Mouse (Mus musculus) limb, embryonic 11.5 days (tissue): ENCODE data around the gene Gpr62. TPM values are rescaled to one million over a fixed set of nuclear protein-coding genes. Genes with fewer than 3 reads are reported as not detected.
A peak's percentile ranks its signal among the peaks of the same experiment; 100 is the strongest.

Experiments
- ATAC-seq: fragments of 200-750 bp; cut with Nextera tagmentation; 2 replicates; pipeline ENCODE4 v1.8.0; 2017; ENCODE audit warnings: low read depth; ENCODE audit not compliant: insufficient number of reproducible peaks, low FRiP score, low TSS enrichment
- DNase-seq: peaks from one replicate; pipeline ENCODE4 v3.0.0-alpha.2; 2015; ENCODE audit warnings: low spot score
- H3K27ac ChIP-seq: fragments of 300-500 bp; sonication (generic); replicated peaks from 2 replicates; pipeline ENCODE4 v1.5.1; 2014; ENCODE audit warnings: low read depth, mild to moderate bottlenecking, low read length
- H3K27me3 ChIP-seq: fragments of 300-500 bp; sonication (generic); 2 replicates; pipeline ENCODE4 v1.6.1; 2014; ENCODE audit warnings: mild to moderate bottlenecking, low read length, mixed read lengths; ENCODE audit not compliant: control insufficient read depth, insufficient read depth
- H3K36me3 ChIP-seq: fragments of 300-500 bp; sonication (generic); 2 replicates; pipeline ENCODE4 v1.6.1; 2014; ENCODE audit warnings: mild to moderate bottlenecking, low read length, moderate library complexity, mixed read lengths; ENCODE audit not compliant: control insufficient read depth, insufficient read depth
- H3K4me1 ChIP-seq: fragments of 300-500 bp; sonication (generic); 2 replicates; pipeline ENCODE4 v1.6.1; 2014; ENCODE audit warnings: low read length, mixed read lengths; ENCODE audit not compliant: control insufficient read depth, insufficient read depth
- H3K4me2 ChIP-seq: fragments of 300-500 bp; sonication (generic); 2 replicates; pipeline ENCODE4 v1.6.1; 2014; ENCODE audit warnings: low read depth, mild to moderate bottlenecking, moderate library complexity; ENCODE audit not compliant: severe bottlenecking
- H3K4me3 ChIP-seq: fragments of 300-500 bp; sonication (generic); 2 replicates; pipeline ENCODE4 v1.5.1; 2014; ENCODE audit warnings: low read depth, low read length
- H3K9ac ChIP-seq: fragments of 300-500 bp; sonication (generic); 2 replicates; pipeline ENCODE4 v1.6.1; 2014; ENCODE audit warnings: mild to moderate bottlenecking, low read length
- H3K9me3 ChIP-seq: fragments of 300-500 bp; sonication (generic); 2 replicates; pipeline ENCODE4 v1.6.1; 2016; ENCODE audit warnings: low read length; ENCODE audit not compliant: control insufficient read depth
- WGBS: fragments of 180-500 bp; shearing (Covaris S2); extraction: QIAGEN DNeasy Blood & Tissue Kit; methylation state at CpG from one replicate; pipeline ENCODE4 v1.1.7; 2014; 5-methylcytosine and 5-hydroxymethylcytosine counted together
- polyA plus RNA-seq: library from polyadenylated mRNA; unstranded; fragments of >200 nt; fragmentation: Nextera tagmentation; extraction: Ambion mirVana; gene quantifications from 2 replicates; pipeline ENCODE4 v1.2.1, GENCODE M21; 2014

Gpr62 gene
- polyA plus RNA-seq, 1 experiment from 2014 or later, result 0.24 TPM

DNA sequence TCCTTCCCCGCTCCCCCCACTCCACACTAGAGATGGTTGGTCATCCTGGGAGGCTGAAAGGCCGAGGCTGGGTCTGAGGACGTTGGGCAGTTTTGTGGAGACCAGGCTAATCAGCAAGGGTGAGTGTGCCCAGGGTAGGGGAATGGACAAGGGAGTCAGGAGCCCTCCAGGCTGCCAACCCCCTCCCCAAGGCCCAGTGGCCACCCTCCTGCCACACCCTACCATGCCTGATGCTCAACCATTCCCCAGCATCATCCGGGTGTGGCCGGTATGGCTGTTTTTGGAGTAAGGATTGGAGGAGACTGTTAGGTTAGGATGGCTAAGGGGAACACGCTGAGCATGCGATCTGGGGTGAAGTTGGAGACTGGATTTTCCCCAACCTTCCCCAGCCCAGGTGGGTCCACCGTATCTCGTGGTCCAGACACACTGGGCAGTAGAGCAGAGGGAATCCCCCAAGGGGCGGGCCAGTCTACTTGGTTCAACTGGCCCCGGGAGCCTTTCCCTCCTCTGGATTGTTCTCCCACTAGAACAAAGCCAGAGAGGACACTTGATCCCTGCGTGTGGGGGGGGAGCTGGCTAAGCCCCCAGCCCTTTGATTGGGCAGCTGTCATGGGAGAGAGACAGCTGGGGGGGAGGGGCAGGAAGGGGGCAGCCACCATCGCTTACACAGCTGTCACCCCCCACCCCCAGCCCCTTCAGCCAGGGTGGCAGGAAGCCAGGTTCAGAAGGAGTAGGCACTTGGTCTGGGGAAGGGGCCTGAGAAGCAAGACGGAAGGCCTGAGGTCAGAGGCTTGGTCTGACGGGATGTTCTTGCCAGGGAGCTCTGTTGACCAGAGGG, 9.2 kb downstream of the Gpr62 start:
- Histone ChIP-seq H3K27me3 (no peaks in the 10 kb centered on the region), H3K4me1 (peaks cover 50% of the 10 kb centered on the region), H3K9ac (peak overlapping the region; percentile 84), H3K9me3 (no peaks in the 10 kb centered on the region), H3K36me3 (peaks cover 2% of the 10 kb centered on the region; the same call in 1 of the 2 replicates), H3K4me2 (peak overlapping the region; percentile 79), H3K27ac (peak overlapping the region; percentile 62), H3K4me3 (peak overlapping the region; percentile 88)
- ATAC-seq, result no peak
- peak; percentile 53 for DNase-seq
- WGBS, result 38% methylated on average over 15 of the region's 15 CpGs

DNA sequence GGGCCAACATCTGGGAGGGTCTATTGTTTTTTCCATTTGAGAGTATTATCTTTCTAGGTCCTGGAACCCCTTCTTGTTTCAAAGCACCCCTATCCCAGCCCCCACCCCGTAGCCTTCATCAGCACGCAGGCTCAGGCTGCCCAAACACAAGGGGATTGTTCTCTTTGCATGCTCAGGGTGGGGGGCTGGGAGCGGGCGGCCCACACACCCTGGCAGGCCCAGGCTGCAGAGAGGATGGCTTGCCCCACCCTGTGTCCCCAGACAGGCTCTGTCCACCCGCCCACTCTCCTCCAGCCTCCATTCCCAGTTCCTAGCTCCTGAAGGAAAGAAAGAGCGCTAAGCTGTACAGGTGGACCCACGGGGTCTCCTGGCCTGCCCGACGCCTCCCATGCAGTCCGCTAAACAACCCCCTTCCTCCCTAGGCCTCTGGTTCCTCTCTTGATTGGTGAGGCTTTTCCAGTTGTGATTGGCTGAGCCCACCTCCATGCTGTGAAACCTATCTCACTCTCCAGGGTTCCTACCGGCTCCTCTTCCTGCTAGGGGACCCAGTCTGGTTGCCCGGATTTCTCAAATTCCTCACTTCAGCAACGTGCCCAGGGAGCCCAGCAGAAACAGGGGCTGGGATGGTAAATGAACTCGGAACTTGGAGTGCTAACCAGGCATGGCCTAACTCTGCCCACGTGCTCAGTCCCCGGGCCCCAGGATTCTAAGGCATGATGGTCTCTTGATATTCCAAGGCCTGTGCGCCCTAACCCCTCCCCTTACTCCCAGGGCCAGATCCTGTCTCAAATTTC, 10.7 kb downstream of the Gpr62 start:
- Histone ChIP-seq H3K27ac (peak overlapping the region; percentile 90), H3K4me3 (peak overlapping the region; percentile 88), H3K9ac (peak overlapping the region; percentile 84), H3K36me3 (no peaks in the 10 kb centered on the region; the same call in 1 of the 2 replicates), H3K27me3 (no peaks in the 10 kb centered on the region), H3K4me2 (peak overlapping the region; percentile 79), H3K9me3 (no peaks in the 10 kb centered on the region), H3K4me1 (peaks cover 64% of the 10 kb centered on the region)
- WGBS, result under 1% methylated on average over 17 of the region's 17 CpGs
- DNase-seq (peak; percentile 72), ATAC-seq (peak; percentile 11; the same call in 1 of the 2 replicates)

DNA sequence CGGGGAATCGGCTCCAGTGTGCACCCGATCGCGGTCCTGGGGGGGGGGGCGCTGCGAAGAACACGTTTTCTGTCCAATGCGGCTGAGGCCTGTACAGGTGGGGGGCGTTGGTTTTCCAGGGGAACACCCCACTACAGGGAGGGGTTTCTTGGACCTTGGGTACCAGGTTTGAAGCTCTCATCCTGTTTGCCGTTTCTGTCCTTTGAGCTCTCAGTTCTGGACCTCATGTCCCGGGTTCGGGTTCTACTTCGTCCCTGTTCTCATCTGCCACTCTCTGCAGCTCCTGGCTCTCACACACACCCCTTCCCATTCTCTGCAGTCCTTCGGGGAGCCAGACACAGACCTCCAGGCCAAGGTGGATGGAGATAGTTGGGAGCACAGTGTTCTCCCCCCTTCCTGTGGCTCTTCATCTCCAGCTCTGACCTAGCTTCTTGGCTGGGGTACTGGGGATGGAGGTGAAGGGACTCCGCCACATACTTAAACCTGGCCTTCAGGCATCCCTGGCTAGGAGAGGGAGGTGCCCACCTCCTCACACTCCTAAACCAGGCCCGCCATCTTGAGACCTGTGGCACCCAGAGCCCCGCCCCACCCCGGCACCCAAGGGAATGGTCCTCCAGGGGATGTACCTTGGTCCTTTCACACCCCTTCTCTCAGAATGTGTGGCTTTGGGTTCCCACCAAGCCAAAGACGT, 11.5 kb downstream of the Gpr62 start:
- DNase-seq, result peak; percentile 67
- peak overlapping the region; percentile 90 for H3K27ac ChIP-seq
- WGBS, result under 1% methylated on average over 16 of the region's 20 CpGs

DNA sequence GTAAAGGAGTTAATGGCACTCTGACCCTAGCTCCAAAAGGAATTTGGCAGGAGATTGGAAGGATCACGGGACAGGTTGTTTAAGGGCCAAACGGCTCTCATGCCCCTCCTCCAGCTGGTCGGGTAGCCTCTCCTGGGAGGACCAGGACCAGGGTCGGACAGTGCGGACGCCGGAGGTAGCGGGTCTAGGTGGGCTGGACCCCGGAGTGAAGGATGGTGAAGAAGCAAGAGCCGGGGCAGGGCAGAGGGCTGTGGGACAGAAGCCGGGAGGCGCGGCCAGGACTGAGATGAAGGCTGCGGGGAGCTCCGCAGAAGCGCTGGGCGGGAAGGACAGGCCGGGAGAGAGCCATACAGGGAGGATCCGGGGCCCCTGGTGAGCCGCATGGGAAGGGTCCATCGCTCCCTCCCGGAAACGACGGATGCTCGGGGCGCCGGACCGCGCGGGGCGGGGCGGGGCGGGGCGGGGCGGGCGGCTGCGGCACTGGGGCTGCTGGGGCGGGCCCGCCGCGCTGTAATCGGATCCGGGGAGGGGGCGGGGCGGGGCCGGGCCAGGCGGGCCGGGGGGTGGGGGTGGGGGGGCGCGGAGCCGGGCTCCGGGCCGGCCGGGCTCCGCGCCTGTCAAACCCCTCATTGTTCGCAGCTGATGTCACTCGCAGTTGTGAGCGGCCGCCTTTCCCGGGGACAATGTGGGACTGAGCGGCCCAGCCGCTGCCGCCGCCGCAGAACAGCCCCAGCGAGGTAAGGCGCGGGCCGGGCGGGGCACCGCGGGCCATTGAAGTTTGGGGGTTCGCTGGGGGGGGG, 12.3 kb downstream of the Gpr62 start, which contains the start of gene Pcbp4:
Gene Pcbp4 (plus strand): TSS at position 21 of the 800 bp plus-strand sequence.
- peak within 1 kb of the TSS; percentile 84 for H3K9ac ChIP-seq
- peak within 1 kb of the TSS; percentile 93 for H3K27ac ChIP-seq
- H3K4me3 ChIP-seq, result peak within 1 kb of the TSS; percentile 88
- ATAC-seq (peak; percentile 49), DNase-seq (peak; percentile 83)
- peak within 1 kb of the TSS; percentile 79 for H3K4me2 ChIP-seq
- WGBS, result under 1% methylated on average over 42 of the region's 74 CpGs
- no peaks in the 10 kb centered on the region for H3K27me3 ChIP-seq
- no peaks in the 10 kb centered on the region; the same call in 1 of the 2 replicates for H3K36me3 ChIP-seq
- H3K9me3 ChIP-seq, result no peaks in the 10 kb centered on the region
- peaks cover 69% of the 10 kb centered on the region for H3K4me1 ChIP-seq

More for the DNA sequence above, 11.5 kb downstream of the Gpr62 start:
- Histone ChIP-seq H3K4me2 (peak overlapping the region; percentile 79), H3K36me3 (no peaks in the 10 kb centered on the region; the same call in 1 of the 2 replicates), H3K27me3 (no peaks in the 10 kb centered on the region), H3K9me3 (no peaks in the 10 kb centered on the region), H3K9ac (peak overlapping the region; percentile 84), H3K4me1 (peaks cover 65% of the 10 kb centered on the region), H3K4me3 (peak overlapping the region; percentile 88)
- peak; percentile 17; the same call in 1 of the 2 replicates for ATAC-seq

DNA sequence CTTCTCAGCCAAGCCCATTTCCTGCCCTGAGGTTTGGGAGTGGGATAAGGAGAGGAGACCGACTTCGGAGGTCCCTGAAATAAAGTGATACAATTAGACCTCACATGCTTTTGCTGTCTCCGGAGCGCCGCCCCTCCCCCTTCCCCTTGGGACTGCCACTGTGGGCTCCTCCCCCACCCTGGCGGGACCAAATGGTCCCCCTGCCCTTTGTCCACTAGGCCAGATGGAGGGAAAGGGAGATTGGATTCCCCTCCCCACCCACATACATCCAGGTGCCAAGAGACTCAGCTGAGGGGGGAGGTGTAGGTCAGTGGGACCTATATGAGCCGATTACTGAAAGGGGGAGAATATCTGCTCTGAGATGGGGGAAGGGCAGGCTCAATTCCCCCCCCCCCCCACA, 12.9 kb downstream of the Gpr62 start:
- H3K27me3 ChIP-seq, result no peaks in the 10 kb centered on the region
- WGBS, result 2% methylated on average over 7 of the region's 7 CpGs
- peak overlapping the region; percentile 79 for H3K4me2 ChIP-seq
- peaks cover 70% of the 10 kb centered on the region for H3K4me1 ChIP-seq
- H3K36me3 ChIP-seq, result no peaks in the 10 kb centered on the region; the same call in 1 of the 2 replicates
- DNase-seq (peak; percentile 78), ATAC-seq (0 out of 2 replicates have a peak, but pooled peaks have one; percentile 1)
- peak overlapping the region; percentile 88 for H3K4me3 ChIP-seq
- peak overlapping the region; percentile 93 for H3K27ac ChIP-seq
- peak overlapping the region; percentile 84 for H3K9ac ChIP-seq
- no peaks in the 10 kb centered on the region for H3K9me3 ChIP-seq

DNA sequence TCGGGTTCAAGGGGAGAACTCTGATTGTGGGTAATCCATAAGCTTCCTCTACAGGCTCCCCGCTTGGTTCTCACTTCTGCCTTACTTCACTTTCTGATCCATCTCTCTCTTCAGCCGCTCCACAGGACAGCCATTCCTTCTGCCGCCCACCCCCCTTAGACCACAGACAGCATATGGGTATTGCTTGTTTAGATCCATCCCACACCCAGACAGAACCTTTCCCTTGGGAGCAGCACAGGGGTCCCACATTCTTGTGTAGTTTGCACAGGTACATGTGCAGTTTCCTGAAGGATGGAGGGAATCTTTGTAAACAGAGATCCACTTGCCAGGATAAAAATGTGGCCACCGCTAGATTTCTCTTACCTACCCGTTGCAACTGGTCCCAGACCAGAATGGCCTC, 13.4 kb downstream of the Gpr62 start:
- ATAC-seq, result no peak
- no peaks in the 10 kb centered on the region for H3K27me3 ChIP-seq
- no peaks in the 10 kb centered on the region for H3K9me3 ChIP-seq
- peak overlapping the region; percentile 88; the same call in 1 of the 2 replicates for H3K4me3 ChIP-seq
- H3K36me3 ChIP-seq, result no peaks in the 10 kb centered on the region; the same call in 1 of the 2 replicates
- peak overlapping the region; percentile 1; the same call in 1 of the 2 replicates for H3K9ac ChIP-seq
- no peak for DNase-seq
- peaks cover 70% of the 10 kb centered on the region for H3K4me1 ChIP-seq
- H3K27ac ChIP-seq, result no peak overlapping the region; the same call in 1 of the 2 replicates
- H3K4me2 ChIP-seq, result peak overlapping the region; percentile 79
- WGBS, result 23% methylated on average over 6 of the region's 6 CpGs

DNA sequence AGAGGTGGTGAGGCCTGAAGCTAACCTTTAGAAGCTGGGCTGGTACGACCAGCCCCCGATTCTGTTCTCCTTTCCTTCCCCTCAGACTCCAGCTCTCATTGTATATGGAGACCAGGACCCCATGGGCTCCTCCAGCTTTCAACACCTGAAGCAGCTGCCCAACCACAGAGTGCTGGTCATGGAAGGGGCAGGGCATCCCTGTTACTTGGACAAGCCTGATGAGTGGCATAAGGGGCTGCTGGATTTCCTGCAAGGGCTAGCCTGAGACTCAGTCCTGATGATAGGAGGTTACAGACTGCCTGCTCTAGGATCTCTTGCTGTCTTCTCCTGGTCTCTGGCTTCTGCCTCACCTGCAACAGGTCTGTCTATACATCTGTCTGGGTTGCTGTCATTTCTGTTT, 13.8 kb downstream of the Gpr62 start:
- Histone ChIP-seq H3K36me3 (no peaks in the 10 kb centered on the region; the same call in 1 of the 2 replicates), H3K9ac (no peak overlapping the region; the same call in 1 of the 2 replicates), H3K27ac (0 out of 2 replicates have a peak overlapping the region, but pooled peaks have one; percentile 14), H3K9me3 (no peaks in the 10 kb centered on the region), H3K4me2 (peak overlapping the region; percentile 79), H3K4me1 (peaks cover 69% of the 10 kb centered on the region), H3K4me3 (no peak overlapping the region), H3K27me3 (no peaks in the 10 kb centered on the region)
- ATAC-seq (no peak), DNase-seq (no peak)
- 33% methylated on average over 2 of the region's 2 CpGs for WGBS
